Mouse (Mus musculus) kidney, embryonic 14.5 days (tissue): ENCODE measurements around the gene Snx33. TPM values are rescaled to one million over a fixed set of nuclear protein-coding genes. Genes with fewer than 3 reads are reported as not detected.

ENCODE experiments used
- ATAC-seq: fragments of 200-750 bp; cut with Nextera tagmentation; 2 replicates; pipeline ENCODE4 v1.8.0; 2017; ENCODE audit warnings: moderate number of reproducible peaks, mild to moderate bottlenecking, moderate TSS enrichment, moderate library complexity; ENCODE audit not compliant: low FRiP score, low TSS enrichment
- H3K27ac ChIP-seq: fragments of 300-500 bp; sonication (generic); 2 replicates; pipeline ENCODE4 v1.5.1; 2014; ENCODE audit warnings: low read depth, mild to moderate bottlenecking, low read length, moderate library complexity, mixed read lengths
- H3K27me3 ChIP-seq: fragments of 300-500 bp; sonication (generic); 2 replicates; pipeline ENCODE4 v1.6.1; 2014; ENCODE audit warnings: mild to moderate bottlenecking, low read length; ENCODE audit not compliant: control insufficient read depth, insufficient read depth
- H3K36me3 ChIP-seq: fragments of 300-500 bp; sonication (generic); 2 replicates; pipeline ENCODE4 v1.6.1; 2014; ENCODE audit warnings: low read length, mixed read lengths; ENCODE audit not compliant: control insufficient read depth, insufficient read depth
- H3K4me1 ChIP-seq: fragments of 300-500 bp; sonication (generic); 2 replicates; pipeline ENCODE4 v1.6.1; 2014; ENCODE audit warnings: low read length, mixed read lengths; ENCODE audit not compliant: control insufficient read depth, insufficient read depth
- H3K4me2 ChIP-seq: fragments of 300-500 bp; sonication (generic); replicated peaks from 2 replicates; pipeline ENCODE4 v1.6.1; 2014; ENCODE audit warnings: low read depth, mild to moderate bottlenecking, low read length
- H3K4me3 ChIP-seq: fragments of 300-500 bp; sonication (generic); 2 replicates; pipeline ENCODE4 v1.5.1; 2014; ENCODE audit warnings: mild to moderate bottlenecking, low read length
- H3K9ac ChIP-seq: fragments of 300-500 bp; sonication (generic); 2 replicates; pipeline ENCODE4 v1.6.1; 2014; ENCODE audit warnings: low read depth, mild to moderate bottlenecking, low read length, moderate library complexity
- H3K9me3 ChIP-seq: fragments of 300-500 bp; sonication (generic); 2 replicates; pipeline ENCODE4 v1.6.1; 2016; ENCODE audit warnings: low read length; ENCODE audit not compliant: control insufficient read depth
- WGBS: fragments of 180-500 bp; shearing (Covaris S2); extraction: QIAGEN DNeasy Blood & Tissue Kit; methylation state at CpG from one replicate; pipeline ENCODE4 v1.1.7; 2014; 5-methylcytosine and 5-hydroxymethylcytosine counted together
- polyA plus RNA-seq: library from polyadenylated mRNA; unstranded; fragments of >200 nt; fragmentation: Nextera tagmentation; extraction: Ambion mirVana; gene quantifications from 2 replicates; pipeline ENCODE4 v1.2.1, GENCODE M21; 2014

The Snx33 gene
- polyA plus RNA-seq, result 4.1 and 8.3 TPM in 2 replicates

GRCm38 (mm10) chr9:56928041-56928811 lies at the start of gene Snx33:
Snx33 (minus strand) TSS chr9:56928371.
- peak; percentile 85 for ATAC-seq
- Histone ChIP-seq H3K4me3 (peak within 1 kb of the TSS; percentile 44), H3K9ac (peak within 1 kb of the TSS; percentile 64), H3K27ac (peak within 1 kb of the TSS; percentile 87), H3K4me2 (peak within 1 kb of the TSS; percentile 71), H3K27me3 (no peaks in the 10 kb centered on the region), H3K9me3 (no peaks in the 10 kb centered on the region), H3K36me3 (peaks cover 6% of the 10 kb centered on the region; the same call in 1 of the 2 replicates), H3K4me1 (peaks cover 37% of the 10 kb centered on the region)
- under 1% methylated on average over 50 of the region's 50 CpGs for WGBS

DNA sequence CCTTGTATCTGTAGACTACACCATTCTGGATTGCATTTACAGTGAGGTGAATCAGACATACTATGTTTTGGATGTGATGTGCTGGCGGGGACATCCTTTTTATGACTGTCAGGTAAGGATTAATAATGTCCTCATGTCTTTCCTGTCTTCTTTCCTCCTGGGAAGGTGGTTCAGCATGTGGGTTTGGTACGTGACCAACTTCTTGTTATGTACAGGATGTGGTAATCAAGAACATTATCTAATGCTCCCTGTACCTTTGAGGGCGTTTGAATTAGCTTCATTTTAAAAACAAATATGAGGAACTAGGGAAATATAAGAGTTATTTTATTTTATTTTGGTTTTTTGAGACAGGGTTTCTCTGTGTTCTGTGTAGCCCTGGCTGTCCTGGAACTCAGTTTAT lies 47.0 kb upstream of the Snx33 start:
- Histone ChIP-seq H3K36me3 (0 out of 2 replicates have a peak, but pooled peaks cover 3% of the 10 kb centered on the region), H3K4me2 (no peak overlapping the region), H3K27ac (no peak overlapping the region), H3K4me1 (no peaks in the 10 kb centered on the region), H3K9ac (no peak overlapping the region), H3K27me3 (no peaks in the 10 kb centered on the region), H3K9me3 (no peaks in the 10 kb centered on the region), H3K4me3 (no peak overlapping the region)
- ATAC-seq, result no peak
- WGBS, result 82% methylated on average over 3 of the region's 3 CpGs

- no peaks in the 10 kb centered on the region for H3K4me1 ChIP-seq
- WGBS, result 92% methylated on average over 8 of the region's 8 CpGs
- H3K27ac ChIP-seq, result no peak overlapping the region
- peaks cover 5% of the 10 kb centered on the region; the same call in 1 of the 2 replicates for H3K36me3 ChIP-seq
- ATAC-seq, result no peak
- H3K4me2 ChIP-seq, result no peak overlapping the region
- H3K27me3 ChIP-seq, result no peaks in the 10 kb centered on the region
- no peaks in the 10 kb centered on the region for H3K9me3 ChIP-seq
- H3K9ac ChIP-seq, result no peak overlapping the region
- no peak overlapping the region for H3K4me3 ChIP-seq
Observed at GRCm38 (mm10) chr9:56973960-56974524, 45.9 kb upstream of the Snx33 start.

DNA sequence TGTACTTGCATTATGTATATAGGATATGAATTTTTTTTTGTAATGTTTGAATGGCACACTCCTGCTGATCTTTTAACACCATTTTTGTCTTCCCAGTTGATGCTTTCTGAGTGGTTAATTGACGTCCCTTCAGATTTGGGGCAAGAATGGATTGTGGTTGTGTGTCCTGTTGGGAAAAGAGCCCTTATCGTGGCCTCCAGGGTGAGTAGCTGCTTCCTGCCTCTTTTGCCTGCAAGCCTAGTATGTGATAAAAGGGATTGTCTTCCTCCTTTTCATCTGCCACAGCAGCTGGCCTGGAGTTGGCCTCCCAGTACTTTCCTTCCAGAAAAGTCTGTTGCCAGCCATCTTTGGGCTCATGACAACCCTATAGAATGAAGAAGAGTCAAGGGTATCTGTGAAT lies 42.0 kb upstream of the Snx33 start:
- H3K27ac ChIP-seq, result no peak overlapping the region
- WGBS, result 85% methylated on average over 2 of the region's 2 CpGs
- H3K9me3 ChIP-seq, result no peaks in the 10 kb centered on the region
- H3K36me3 ChIP-seq, result peaks cover 5% of the 10 kb centered on the region; the same call in 1 of the 2 replicates
- H3K4me2 ChIP-seq, result no peak overlapping the region
- ATAC-seq, result no peak
- H3K4me3 ChIP-seq, result no peak overlapping the region
- H3K27me3 ChIP-seq, result no peaks in the 10 kb centered on the region
- no peak overlapping the region for H3K9ac ChIP-seq
- no peaks in the 10 kb centered on the region for H3K4me1 ChIP-seq

DNA sequence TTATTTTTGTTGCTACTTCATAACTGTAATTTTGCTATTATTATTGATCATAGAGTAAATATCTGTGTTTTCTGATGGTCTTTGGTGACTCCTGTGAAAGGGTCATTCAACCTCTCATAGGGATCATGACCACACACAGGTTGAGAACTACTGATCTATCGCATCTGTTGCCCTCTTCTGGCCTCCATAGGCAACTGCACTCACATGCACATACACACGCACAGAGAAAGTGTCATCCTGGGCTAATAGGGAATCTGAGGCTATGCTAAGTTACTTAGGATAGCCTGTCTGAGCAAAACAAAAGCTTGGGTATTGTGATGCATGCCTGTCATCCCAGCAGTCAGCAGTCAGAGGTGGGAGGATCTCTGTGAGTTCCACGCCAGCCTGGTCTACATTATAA lies 33.4 kb upstream of the Snx33 start:
- Histone ChIP-seq H3K4me2 (no peak overlapping the region), H3K4me1 (no peaks in the 10 kb centered on the region), H3K4me3 (no peak overlapping the region), H3K27me3 (no peaks in the 10 kb centered on the region), H3K9ac (no peak overlapping the region), H3K36me3 (peaks cover 22% of the 10 kb centered on the region; the same call in 1 of the 2 replicates), H3K9me3 (no peaks in the 10 kb centered on the region), H3K27ac (no peak overlapping the region)
- 93% methylated on average over 3 of the region's 3 CpGs for WGBS
- ATAC-seq, result no peak

DNA sequence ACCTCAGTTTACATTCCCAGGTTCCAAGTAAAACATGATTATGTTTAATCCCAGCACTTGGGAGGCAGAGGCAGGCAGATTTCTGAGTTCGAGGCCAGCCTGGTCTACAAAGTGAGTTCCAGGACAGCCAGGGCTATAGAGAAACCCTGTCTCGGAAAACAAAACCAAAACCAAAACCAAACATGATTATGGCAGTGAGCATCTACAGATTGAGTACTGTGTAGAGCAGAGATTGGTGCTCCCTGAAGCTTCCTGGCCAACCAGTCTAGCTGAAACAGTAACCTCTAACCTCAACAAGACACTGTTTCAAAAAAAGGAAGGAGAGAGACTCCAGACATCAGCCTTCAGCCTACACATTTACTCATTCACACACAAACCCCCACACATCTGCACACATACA lies 30.5 kb upstream of the Snx33 start:
- 97% methylated on average over 2 of the region's 2 CpGs for WGBS
- no peak for ATAC-seq
- no peak overlapping the region for H3K27ac ChIP-seq
- H3K9ac ChIP-seq, result no peak overlapping the region
- H3K27me3 ChIP-seq, result no peaks in the 10 kb centered on the region
- H3K4me2 ChIP-seq, result no peak overlapping the region
- no peaks in the 10 kb centered on the region for H3K4me1 ChIP-seq
- H3K36me3 ChIP-seq, result peaks cover 14% of the 10 kb centered on the region; the same call in 1 of the 2 replicates
- no peak overlapping the region for H3K4me3 ChIP-seq
- H3K9me3 ChIP-seq, result no peaks in the 10 kb centered on the region

GRCm38 (mm10) chr9:56956966-56957675 lies 28.9 kb upstream of the Snx33 start:
- Histone ChIP-seq H3K9ac (no peak overlapping the region), H3K4me3 (no peak overlapping the region)
- 52% methylated on average over 7 of the region's 7 CpGs for WGBS

GRCm38 (mm10) chr9:56953562-56953961 lies 25.4 kb upstream of the Snx33 start:
- no peak overlapping the region for H3K9ac ChIP-seq
- WGBS, result 96% methylated on average over 1 of the region's 1 CpGs
- H3K4me2 ChIP-seq, result no peak overlapping the region
- H3K27me3 ChIP-seq, result no peaks in the 10 kb centered on the region
- H3K4me3 ChIP-seq, result no peak overlapping the region
- H3K4me1 ChIP-seq, result peaks cover 9% of the 10 kb centered on the region
- no peaks in the 10 kb centered on the region for H3K9me3 ChIP-seq
- H3K36me3 ChIP-seq, result peaks cover 7% of the 10 kb centered on the region; the same call in 1 of the 2 replicates
- no peak overlapping the region for H3K27ac ChIP-seq
- no peak for ATAC-seq

More at GRCm38 (mm10) chr9:56956966-56957675, 28.9 kb upstream of the Snx33 start:
- Histone ChIP-seq H3K4me2 (no peak overlapping the region), H3K9me3 (no peaks in the 10 kb centered on the region), H3K36me3 (peaks cover 10% of the 10 kb centered on the region; the same call in 1 of the 2 replicates), H3K27me3 (no peaks in the 10 kb centered on the region), H3K4me1 (no peaks in the 10 kb centered on the region), H3K27ac (no peak overlapping the region)
- no peak for ATAC-seq
